Mouse (Mus musculus): ENCODE measurements around the gene Mrps33. TPM values are rescaled to one million over a fixed set of nuclear protein-coding genes. Genes with fewer than 3 reads are reported as not detected.

The Mrps33 gene
- total and polyA plus RNA-seq, 3 experiments: 8.9 to 75.4 (median 40.6) TPM

DNA sequence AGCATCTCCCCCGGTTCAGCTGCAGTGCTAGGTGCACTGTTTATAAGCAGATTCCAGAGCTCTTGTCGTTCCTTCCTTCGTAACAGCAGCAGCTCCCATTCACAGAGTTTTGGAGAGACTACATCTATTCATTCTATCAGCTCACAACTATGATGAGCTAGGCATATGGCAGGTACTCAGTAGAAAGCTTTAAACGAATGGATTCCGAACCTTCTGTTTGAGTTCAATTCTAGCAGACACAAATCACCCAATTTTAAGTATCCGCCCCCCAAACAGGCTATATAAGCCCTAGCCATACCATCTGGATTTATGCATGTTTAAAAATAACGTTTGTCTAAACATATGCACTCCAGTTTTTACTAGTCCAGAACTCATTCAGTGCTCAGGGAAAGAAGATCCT lies 9.8 kb downstream of the Mrps33 start:
- Histone ChIP-seq H3K9me3 (replicated peaks) (no peaks in the 10 kb centered on the region), H3K4me3 (ENCODE audit: low read depth, low read length) (no peak overlapping the region), H3K27me3 (ENCODE audit: insufficient read depth, low read length) (peaks cover 8% of the 10 kb centered on the region; the same call in 1 of the 2 replicates), H3K36me3 (replicated peaks) (peaks cover 48% of the 10 kb centered on the region), H3K4me1 (ENCODE audit: insufficient read depth, low read depth, low read length) (no peaks in the 10 kb centered on the region)
- no peak for DNase-seq (ENCODE audit: low spot score)
- ATAC-seq (ENCODE audit: extremely low read depth, insufficient number of reproducible peaks, low FRiP score, poor library complexity, severe bottlenecking): no peak
- TF ChIP-seq CTCF (IDR thresholded peaks at IDR 0.05; ENCODE audit: low read depth, low read length) (no peak), POLR2AphosphoS5 (IDR thresholded peaks at IDR 0.05; ENCODE audit: insufficient replicate concordance, low read depth, low read length) (no peak), GATA2 (IDR thresholded peaks at IDR 0.05; ENCODE audit: borderline replicate concordance, low read depth, low read length) (no peak), GATA1 (IDR thresholded peaks at IDR 0.05; ENCODE audit: borderline replicate concordance, low read length) (no peak), TAL1 (conservative IDR thresholded peaks at IDR 0.05; ENCODE audit: low read depth, low read length) (no peak)

DNA sequence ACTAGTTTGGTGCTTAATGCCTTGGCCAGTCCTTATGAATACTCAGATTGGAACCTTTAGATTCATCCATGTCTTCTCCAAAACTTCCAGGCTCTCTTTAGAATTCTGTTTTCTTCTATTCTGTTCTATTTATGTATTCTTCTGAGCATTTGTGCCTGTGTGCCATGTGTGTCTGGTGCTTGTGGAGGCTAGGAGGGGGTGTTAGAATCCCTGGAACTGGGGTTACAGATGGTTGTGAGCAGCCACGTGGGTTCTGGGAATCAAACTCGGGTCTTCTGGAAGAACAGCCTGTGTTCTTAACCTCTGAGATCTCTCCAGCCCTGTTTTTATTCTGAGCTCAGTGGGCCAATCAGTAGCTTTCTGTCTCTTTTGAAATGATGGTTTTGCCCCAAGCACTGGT lies 13.7 kb downstream of the Mrps33 start:
- Histone ChIP-seq H3K36me3 (replicated peaks) (peaks cover 17% of the 10 kb centered on the region), H3K27me3 (ENCODE audit: insufficient read depth, low read length) (peaks cover 9% of the 10 kb centered on the region; the same call in 1 of the 2 replicates), H3K9me3 (replicated peaks) (no peaks in the 10 kb centered on the region), H3K4me1 (ENCODE audit: insufficient read depth, low read depth, low read length) (no peaks in the 10 kb centered on the region), H3K4me3 (ENCODE audit: low read depth, low read length) (no peak overlapping the region)
- DNase-seq (ENCODE audit: low spot score) (no peak), ATAC-seq (ENCODE audit: extremely low read depth, insufficient number of reproducible peaks, low FRiP score, poor library complexity, severe bottlenecking) (no peak)
- TF ChIP-seq TAL1 (conservative IDR thresholded peaks at IDR 0.05; ENCODE audit: low read depth, low read length): no peak
- TF ChIP-seq CTCF (IDR thresholded peaks at IDR 0.05; ENCODE audit: low read depth, low read length): no peak
- no peak for TF ChIP-seq POLR2AphosphoS5 (IDR thresholded peaks at IDR 0.05; ENCODE audit: insufficient replicate concordance, low read depth, low read length)
- TF ChIP-seq GATA2 (IDR thresholded peaks at IDR 0.05; ENCODE audit: borderline replicate concordance, low read depth, low read length): no peak
- TF ChIP-seq GATA1 (IDR thresholded peaks at IDR 0.05; ENCODE audit: borderline replicate concordance, low read length): no peak

DNA sequence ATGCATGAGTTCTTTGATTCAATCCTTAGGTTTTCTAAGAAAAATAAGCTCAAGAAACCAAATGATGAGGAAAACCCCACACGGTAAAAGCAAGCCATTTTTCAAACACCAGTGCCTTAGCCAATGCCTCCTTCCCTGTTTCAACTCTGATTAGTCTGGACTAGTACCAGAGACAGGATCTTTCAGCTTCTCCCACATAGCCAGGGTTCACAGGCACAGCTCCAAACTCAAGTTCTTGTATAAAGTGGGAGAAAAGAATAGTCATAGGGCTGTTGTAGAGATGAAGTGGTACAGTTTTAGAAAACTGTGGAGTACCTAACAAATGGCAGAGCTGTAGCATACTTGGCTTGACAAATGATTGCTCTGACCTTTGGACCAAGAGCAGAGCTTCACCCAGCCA lies 14.6 kb downstream of the Mrps33 start:
- H3K36me3 ChIP-seq (replicated peaks): peaks cover 11% of the 10 kb centered on the region
- DNase-seq (ENCODE audit: low spot score) (no peak), ATAC-seq (ENCODE audit: extremely low read depth, insufficient number of reproducible peaks, low FRiP score, poor library complexity, severe bottlenecking) (no peak)
- no peak overlapping the region for H3K4me3 ChIP-seq (ENCODE audit: low read depth, low read length)
- H3K4me1 ChIP-seq (ENCODE audit: insufficient read depth, low read depth, low read length): no peaks in the 10 kb centered on the region
- H3K27me3 ChIP-seq (ENCODE audit: insufficient read depth, low read length): peaks cover 13% of the 10 kb centered on the region; the same call in 1 of the 2 replicates
- TF ChIP-seq GATA2 (IDR thresholded peaks at IDR 0.05; ENCODE audit: borderline replicate concordance, low read depth, low read length) (no peak), POLR2AphosphoS5 (IDR thresholded peaks at IDR 0.05; ENCODE audit: insufficient replicate concordance, low read depth, low read length) (no peak), GATA1 (IDR thresholded peaks at IDR 0.05; ENCODE audit: borderline replicate concordance, low read length) (no peak), TAL1 (conservative IDR thresholded peaks at IDR 0.05; ENCODE audit: low read depth, low read length) (no peak), CTCF (IDR thresholded peaks at IDR 0.05; ENCODE audit: low read depth, low read length) (no peak)
- H3K9me3 ChIP-seq (replicated peaks): no peaks in the 10 kb centered on the region

DNA sequence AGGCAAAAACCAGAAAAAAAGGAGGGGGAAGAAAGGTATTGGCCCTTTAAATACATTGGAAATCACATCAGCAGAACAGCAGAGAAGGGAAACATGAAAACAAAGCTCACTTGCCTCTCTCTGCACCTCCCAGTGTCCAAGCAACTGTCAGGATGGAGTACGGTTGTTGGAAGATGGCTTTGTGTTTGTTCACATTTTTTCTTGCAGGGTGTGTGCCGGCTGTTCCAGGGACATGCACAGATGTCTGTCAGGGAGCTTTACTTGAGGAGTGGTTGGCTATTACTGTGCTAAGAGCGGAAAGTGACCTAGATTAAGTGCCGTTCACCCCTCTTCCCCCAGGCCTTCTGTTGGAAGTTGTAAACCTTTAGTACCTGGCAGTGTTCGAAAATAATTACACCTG lies 19.0 kb downstream of the Mrps33 start:
- Histone ChIP-seq H3K4me1 (ENCODE audit: insufficient read depth, low read depth, low read length) (no peaks in the 10 kb centered on the region), H3K4me3 (ENCODE audit: low read depth, low read length) (no peak overlapping the region), H3K9me3 (replicated peaks) (no peaks in the 10 kb centered on the region), H3K27me3 (ENCODE audit: insufficient read depth, low read length) (peaks cover 19% of the 10 kb centered on the region), H3K36me3 (replicated peaks) (no peaks in the 10 kb centered on the region)
- TF ChIP-seq CTCF (IDR thresholded peaks at IDR 0.05; ENCODE audit: low read depth, low read length) (no peak), TAL1 (conservative IDR thresholded peaks at IDR 0.05; ENCODE audit: low read depth, low read length) (no peak), POLR2AphosphoS5 (IDR thresholded peaks at IDR 0.05; ENCODE audit: insufficient replicate concordance, low read depth, low read length) (no peak), GATA2 (IDR thresholded peaks at IDR 0.05; ENCODE audit: borderline replicate concordance, low read depth, low read length) (no peak), GATA1 (IDR thresholded peaks at IDR 0.05; ENCODE audit: borderline replicate concordance, low read length) (no peak)
- ATAC-seq (ENCODE audit: extremely low read depth, insufficient number of reproducible peaks, low FRiP score, poor library complexity, severe bottlenecking): no peak
- no peak for DNase-seq (ENCODE audit: low spot score)

DNA sequence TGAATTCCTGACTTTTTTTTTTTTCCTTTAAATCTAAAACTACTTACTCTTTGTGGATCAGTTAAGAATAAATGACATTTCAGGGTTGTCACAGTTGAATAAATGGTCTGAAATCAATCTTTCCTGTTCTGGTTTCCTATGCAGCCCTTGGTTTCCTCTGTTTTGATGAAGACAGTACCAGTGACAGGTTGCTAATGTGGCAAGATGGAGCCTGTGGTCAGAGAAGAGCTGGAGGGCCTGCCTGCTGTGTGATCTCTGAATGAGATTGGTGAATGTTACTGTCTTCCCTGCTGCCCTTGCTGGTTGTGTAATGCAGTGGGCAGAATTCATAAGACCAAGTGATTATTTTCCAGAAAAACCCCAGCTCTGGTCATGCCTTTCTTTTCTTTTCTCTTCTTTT lies 22.4 kb downstream of the Mrps33 start:
- no peak for DNase-seq (ENCODE audit: low spot score)
- Histone ChIP-seq H3K27me3 (ENCODE audit: insufficient read depth, low read length) (peaks cover 20% of the 10 kb centered on the region), H3K4me1 (ENCODE audit: insufficient read depth, low read depth, low read length) (no peaks in the 10 kb centered on the region), H3K4me3 (ENCODE audit: low read depth, low read length) (no peak overlapping the region), H3K36me3 (replicated peaks) (no peaks in the 10 kb centered on the region), H3K9me3 (replicated peaks) (no peaks in the 10 kb centered on the region)
- TF ChIP-seq POLR2AphosphoS5 (IDR thresholded peaks at IDR 0.05; ENCODE audit: insufficient replicate concordance, low read depth, low read length): no peak
- TF ChIP-seq CTCF (IDR thresholded peaks at IDR 0.05; ENCODE audit: low read depth, low read length): no peak
- ATAC-seq (ENCODE audit: extremely low read depth, insufficient number of reproducible peaks, low FRiP score, poor library complexity, severe bottlenecking): no peak

DNA sequence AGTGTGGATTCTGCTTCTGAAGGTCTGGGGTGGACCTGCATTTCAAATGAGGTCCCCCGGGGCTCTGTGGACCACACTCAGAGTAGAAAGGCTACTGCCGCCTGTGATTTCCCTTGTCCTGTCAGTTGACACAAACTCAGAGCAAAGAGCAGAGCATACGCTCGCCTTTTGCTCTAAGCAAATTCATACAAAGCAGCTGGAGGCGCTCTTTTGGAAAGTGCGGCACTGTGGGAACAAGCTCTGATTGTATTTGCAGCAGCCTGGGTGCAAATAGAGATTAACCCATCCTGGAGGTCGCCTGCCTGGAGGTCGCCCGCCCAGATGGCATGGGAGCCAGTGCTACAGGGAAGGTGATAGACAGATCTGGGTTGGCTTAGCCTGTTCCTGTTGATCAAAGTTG lies 23.0 kb downstream of the Mrps33 start:
- no peak for TF ChIP-seq GATA2 (IDR thresholded peaks at IDR 0.05; ENCODE audit: borderline replicate concordance, low read depth, low read length)
- TF ChIP-seq POLR2AphosphoS5 (IDR thresholded peaks at IDR 0.05; ENCODE audit: insufficient replicate concordance, low read depth, low read length): no peak
- no peak for TF ChIP-seq TAL1 (conservative IDR thresholded peaks at IDR 0.05; ENCODE audit: low read depth, low read length)
- no peak for TF ChIP-seq GATA1 (IDR thresholded peaks at IDR 0.05; ENCODE audit: borderline replicate concordance, low read length)
- Histone ChIP-seq H3K4me3 (ENCODE audit: low read depth, low read length) (no peak overlapping the region), H3K27me3 (ENCODE audit: insufficient read depth, low read length) (peaks cover 20% of the 10 kb centered on the region), H3K4me1 (ENCODE audit: insufficient read depth, low read depth, low read length) (no peaks in the 10 kb centered on the region), H3K36me3 (replicated peaks) (no peaks in the 10 kb centered on the region), H3K9me3 (replicated peaks) (no peaks in the 10 kb centered on the region)
- DNase-seq (ENCODE audit: low spot score) (no peak), ATAC-seq (ENCODE audit: extremely low read depth, insufficient number of reproducible peaks, low FRiP score, poor library complexity, severe bottlenecking) (no peak)

DNA sequence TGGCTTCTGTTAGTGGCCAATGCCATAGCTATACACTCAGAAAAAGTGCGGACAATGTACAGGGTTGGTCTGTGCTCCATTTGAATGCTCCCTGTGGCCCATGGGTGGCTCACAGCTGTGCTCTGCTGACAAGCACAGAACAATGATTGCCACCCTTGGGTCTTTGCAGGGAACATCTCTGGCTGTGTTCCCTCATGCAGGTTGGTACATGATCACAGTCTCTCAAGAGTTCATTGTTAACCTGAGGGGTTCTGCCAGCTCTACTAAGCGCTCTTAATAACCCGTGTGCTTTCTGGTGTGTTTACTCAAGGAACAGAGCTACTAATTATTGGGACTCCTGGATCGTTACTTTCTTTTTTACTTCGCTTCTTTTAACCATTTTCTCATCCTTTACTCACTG lies 24.8 kb downstream of the Mrps33 start:
- Histone ChIP-seq H3K27me3 (ENCODE audit: insufficient read depth, low read length) (peaks cover 18% of the 10 kb centered on the region), H3K9me3 (replicated peaks) (no peaks in the 10 kb centered on the region), H3K36me3 (replicated peaks) (no peaks in the 10 kb centered on the region), H3K4me3 (ENCODE audit: low read depth, low read length) (no peak overlapping the region), H3K4me1 (ENCODE audit: insufficient read depth, low read depth, low read length) (peaks cover 7% of the 10 kb centered on the region; the same call in 1 of the 2 replicates)
- no peak for DNase-seq (ENCODE audit: low spot score)
- no peak for ATAC-seq (ENCODE audit: extremely low read depth, insufficient number of reproducible peaks, low FRiP score, poor library complexity, severe bottlenecking)
- TF ChIP-seq TAL1 (conservative IDR thresholded peaks at IDR 0.05; ENCODE audit: low read depth, low read length) (no peak), GATA2 (IDR thresholded peaks at IDR 0.05; ENCODE audit: borderline replicate concordance, low read depth, low read length) (no peak), POLR2AphosphoS5 (IDR thresholded peaks at IDR 0.05; ENCODE audit: insufficient replicate concordance, low read depth, low read length) (no peak), GATA1 (IDR thresholded peaks at IDR 0.05; ENCODE audit: borderline replicate concordance, low read length) (no peak), CTCF (IDR thresholded peaks at IDR 0.05; ENCODE audit: low read depth, low read length) (no peak)

Measured in G1E (cell line).